Mouse (Mus musculus) hindbrain, embryonic 14.5 days (tissue): ENCODE measurements around the gene Gm43191. TPM values are rescaled to one million over a fixed set of nuclear protein-coding genes. Genes with fewer than 3 reads are reported as not detected.

Source experiments
- ATAC-seq: fragments of 200-750 bp; cut with Nextera tagmentation; 2 replicates; pipeline ENCODE4 v1.8.0; 2017; ENCODE audit warnings: moderate number of reproducible peaks, mild to moderate bottlenecking, moderate TSS enrichment, moderate library complexity; ENCODE audit not compliant: low FRiP score
- DNase-seq: peaks from one replicate; pipeline ENCODE4 v3.0.0-alpha.2; 2015; ENCODE audit warnings: low spot score
- H3K27ac ChIP-seq: fragments of 300-500 bp; sonication (generic); 2 replicates; pipeline ENCODE4 v1.5.1; 2014; ENCODE audit warnings: mild to moderate bottlenecking, moderate library complexity
- H3K27me3 ChIP-seq: fragments of 300-500 bp; sonication (generic); 2 replicates; pipeline ENCODE4 v1.6.1; 2014; ENCODE audit warnings: mild to moderate bottlenecking, low read length, mixed read lengths; ENCODE audit not compliant: control insufficient read depth, insufficient read depth
- H3K36me3 ChIP-seq: fragments of 300-500 bp; sonication (generic); replicated peaks from 2 replicates; pipeline ENCODE4 v1.6.1; 2014; ENCODE audit not compliant: control insufficient read depth, insufficient read depth
- H3K4me1 ChIP-seq: fragments of 300-500 bp; sonication (generic); replicated peaks from 2 replicates; pipeline ENCODE4 v1.6.1; 2014; ENCODE audit warnings: antibody characterized with exemption, low read length, mixed read lengths; ENCODE audit not compliant: control insufficient read depth, insufficient read depth
- H3K4me2 ChIP-seq: fragments of 300-500 bp; sonication (generic); replicated peaks from 2 replicates; pipeline ENCODE4 v1.6.1; 2014; ENCODE audit warnings: mild to moderate bottlenecking, moderate library complexity
- H3K4me3 ChIP-seq: fragments of 300-500 bp; sonication (generic); replicated peaks from 2 replicates; pipeline ENCODE4 v1.5.1; 2014; ENCODE audit warnings: mild to moderate bottlenecking, low read length
- H3K9ac ChIP-seq: fragments of 300-500 bp; sonication (generic); 2 replicates; pipeline ENCODE4 v1.6.1; 2014
- H3K9me3 ChIP-seq: fragments of 300-500 bp; sonication (generic); 2 replicates; pipeline ENCODE4 v1.6.1; 2016; ENCODE audit warnings: low read length; ENCODE audit not compliant: control insufficient read depth
- WGBS: fragments of 180-500 bp; shearing (Covaris S2); extraction: QIAGEN DNeasy Blood & Tissue Kit; methylation state at CpG from one replicate; pipeline ENCODE4 v1.1.7; 2014; 5-methylcytosine and 5-hydroxymethylcytosine counted together
- polyA plus RNA-seq: library from polyadenylated mRNA; unstranded; fragments of >200 nt; fragmentation: Nextera tagmentation; extraction: Ambion mirVana; gene quantifications from 2 replicates; pipeline ENCODE4 v1.2.1, GENCODE M21; 2014

Gene Gm43191
- not detected in 2 replicates for polyA plus RNA-seq

DNA sequence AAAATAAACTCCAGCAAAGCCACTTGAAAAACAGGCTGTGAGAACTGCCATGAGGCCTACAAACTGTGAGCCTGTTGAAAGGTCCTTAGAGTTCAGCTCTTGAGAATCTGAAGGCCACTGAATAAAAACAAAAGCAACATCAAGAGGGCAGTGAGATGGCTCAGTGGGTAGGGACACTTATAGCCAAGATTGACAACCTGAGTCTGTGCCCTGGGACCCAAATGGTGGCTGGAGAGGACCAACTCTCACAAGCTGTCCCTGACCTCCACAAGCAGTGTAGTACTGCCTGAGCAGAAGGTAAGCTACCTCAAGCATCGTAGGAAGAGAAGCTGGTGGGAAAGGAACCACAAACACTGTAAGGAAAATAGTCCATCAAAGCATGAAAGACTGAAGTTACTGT is at the start of gene Gm43191:
TSS of gene Gm43191 (minus strand) at position 101 of the 400 bp plus-strand sequence.
- 96% methylated on average over 1 of the region's 1 CpGs for WGBS
- no peak within 1 kb of the TSS for H3K9ac ChIP-seq
- H3K9me3 ChIP-seq = no peaks in the 10 kb centered on the region
- no peak within 1 kb of the TSS for H3K4me2 ChIP-seq
- no peak within 1 kb of the TSS for H3K27ac ChIP-seq
- ATAC-seq (no peak), DNase-seq (no peak)
- H3K4me1 ChIP-seq = no peaks in the 10 kb centered on the region
- H3K36me3 ChIP-seq = peaks cover 5% of the 10 kb centered on the region; the same call in 1 of the 2 replicates
- no peaks in the 10 kb centered on the region for H3K27me3 ChIP-seq
- no peak within 1 kb of the TSS for H3K4me3 ChIP-seq

DNA sequence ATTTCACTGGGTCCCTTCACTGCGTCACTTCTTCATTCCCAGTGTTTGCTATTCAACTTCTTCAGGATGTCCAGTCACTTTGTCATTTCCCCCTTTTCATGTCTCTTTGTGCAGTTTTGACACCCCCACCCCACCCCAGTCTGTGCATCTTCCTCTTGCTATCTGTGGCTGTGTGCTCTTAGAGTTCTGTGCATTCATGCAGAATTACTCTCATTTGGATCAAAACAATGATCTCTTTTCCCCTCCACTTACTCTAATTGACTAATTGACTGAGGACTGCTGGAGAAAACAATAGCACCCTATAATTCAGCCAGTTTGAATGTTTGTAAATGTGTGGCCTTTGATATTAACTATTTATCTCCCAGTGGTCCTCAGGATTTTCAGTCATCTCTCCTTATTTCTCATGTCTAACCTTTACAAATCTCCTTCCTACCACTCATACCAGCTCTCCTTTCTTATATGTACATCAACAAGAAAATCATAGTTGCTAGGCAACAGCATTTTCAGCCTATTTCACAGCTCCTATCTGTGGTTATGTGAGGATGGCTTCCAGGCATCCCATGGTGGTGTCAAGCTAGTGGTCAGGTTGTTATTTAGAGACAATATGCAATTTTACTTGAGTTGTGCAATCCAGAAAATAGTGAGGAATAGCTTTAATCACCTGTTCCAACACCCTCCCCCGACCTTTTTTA is 48.6 kb upstream of the Gm43191 start:
- Histone ChIP-seq H3K9ac (no peak overlapping the region), H3K4me1 (peaks cover 5% of the 10 kb centered on the region; the same call in 1 of the 2 replicates), H3K36me3 (no peaks in the 10 kb centered on the region), H3K27ac (peak overlapping the region; percentile 9; the same call in 1 of the 2 replicates), H3K9me3 (no peaks in the 10 kb centered on the region), H3K4me2 (no peak overlapping the region), H3K4me3 (no peak overlapping the region), H3K27me3 (no peaks in the 10 kb centered on the region)
- no peak for DNase-seq
- WGBS = 63% methylated on average over 2 of the region's 2 CpGs
- no peak for ATAC-seq

DNA sequence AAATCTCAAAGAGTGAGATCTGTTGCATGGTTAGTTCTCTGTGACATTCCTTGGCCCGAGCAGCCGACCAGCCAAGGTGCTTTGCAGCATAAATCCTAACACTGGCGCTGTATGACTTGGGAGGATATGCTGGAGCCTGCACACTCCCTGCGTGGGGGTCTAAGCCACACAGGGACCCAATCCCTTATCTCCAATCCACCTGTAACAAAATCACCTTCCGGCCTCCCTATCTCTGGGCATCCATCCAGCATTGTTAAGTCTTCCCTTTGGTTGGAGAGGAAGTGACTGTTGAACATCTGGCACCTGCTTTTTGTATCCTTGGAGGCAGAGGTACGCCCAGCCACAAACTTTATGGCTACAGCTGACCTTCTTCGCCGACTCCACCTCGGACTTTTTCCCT is 45.7 kb upstream of the Gm43191 start:
- no peak overlapping the region for H3K9ac ChIP-seq
- H3K4me1 ChIP-seq = peaks cover 5% of the 10 kb centered on the region; the same call in 1 of the 2 replicates
- no peak overlapping the region for H3K4me2 ChIP-seq
- H3K36me3 ChIP-seq = no peaks in the 10 kb centered on the region
- H3K27me3 ChIP-seq = no peaks in the 10 kb centered on the region
- DNase-seq (no peak), ATAC-seq (no peak)
- no peak overlapping the region for H3K27ac ChIP-seq
- H3K4me3 ChIP-seq = no peak overlapping the region
- 79% methylated on average over 9 of the region's 9 CpGs for WGBS
- no peaks in the 10 kb centered on the region for H3K9me3 ChIP-seq

DNA sequence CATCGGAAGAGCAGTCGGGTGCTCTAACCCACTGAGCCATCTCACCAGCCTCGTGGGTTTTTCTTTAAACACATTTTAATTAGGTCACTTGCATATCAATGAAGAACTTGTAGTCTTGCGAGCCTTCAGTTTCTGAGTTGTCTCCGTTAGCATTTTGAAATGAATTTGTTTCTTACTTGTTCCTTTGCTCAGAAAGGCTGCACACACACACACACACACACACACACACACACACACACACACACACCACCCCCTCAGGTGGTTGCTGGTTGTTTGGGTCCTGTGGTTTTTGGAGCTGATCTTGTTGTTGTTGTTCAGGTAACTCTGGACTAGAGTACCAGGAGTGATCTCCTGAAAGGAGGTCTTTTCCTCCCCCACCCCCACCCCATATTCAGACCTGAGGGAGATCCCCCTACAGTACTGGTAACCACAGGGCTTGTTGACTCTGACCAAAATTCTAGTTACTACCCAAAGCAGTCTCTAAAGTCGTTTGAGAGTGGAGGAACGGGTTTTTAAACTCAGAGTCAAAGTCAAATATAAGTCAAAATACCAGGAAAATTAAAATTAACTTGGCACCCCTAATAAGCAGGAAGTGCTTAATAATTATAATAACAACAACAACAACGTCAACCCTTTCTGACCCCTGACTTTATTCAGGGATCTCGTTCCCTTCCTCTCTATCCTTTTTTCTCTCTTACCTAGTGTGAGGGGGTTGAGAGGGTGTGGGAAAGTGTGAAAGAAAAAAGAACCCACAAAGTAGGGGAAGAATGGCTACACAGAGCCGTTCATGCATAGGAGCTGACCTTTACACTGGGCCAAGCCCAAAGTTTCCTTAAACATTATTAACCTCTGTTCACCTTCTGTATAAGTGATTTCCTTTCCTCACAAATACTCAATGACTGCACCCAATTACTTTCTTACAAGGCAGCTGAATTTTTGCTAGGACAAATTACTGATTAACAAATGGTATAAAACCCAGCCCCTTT is 42.7 kb upstream of the Gm43191 start:
- Histone ChIP-seq H3K36me3 (no peaks in the 10 kb centered on the region), H3K27ac (no peak overlapping the region), H3K27me3 (no peaks in the 10 kb centered on the region), H3K9me3 (no peaks in the 10 kb centered on the region), H3K4me3 (no peak overlapping the region), H3K9ac (no peak overlapping the region), H3K4me2 (no peak overlapping the region), H3K4me1 (no peaks in the 10 kb centered on the region)
- ATAC-seq (no peak), DNase-seq (no peak)
- 52% methylated on average over 10 of the region's 10 CpGs for WGBS

DNA sequence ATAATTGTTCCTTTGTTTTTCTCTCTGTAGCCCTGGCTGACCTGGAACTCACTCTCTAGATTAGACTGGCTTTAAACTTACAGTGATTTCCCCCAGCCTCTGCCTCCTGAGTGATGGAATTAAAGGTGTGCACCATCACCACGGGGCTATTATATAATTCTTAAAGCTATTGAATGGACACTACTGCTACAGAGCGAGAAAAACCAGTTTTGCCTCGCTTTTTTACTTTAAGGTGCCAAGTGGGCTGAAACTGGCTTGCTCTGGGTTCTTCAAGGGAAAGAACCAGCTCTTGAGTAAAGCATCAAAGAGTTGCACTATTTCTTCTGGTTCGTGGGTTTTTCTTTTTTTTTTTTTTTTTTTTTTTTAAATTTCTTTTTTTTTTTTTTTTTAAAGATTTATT is 41.9 kb upstream of the Gm43191 start:
- H3K27me3 ChIP-seq = no peaks in the 10 kb centered on the region
- no peak overlapping the region for H3K9ac ChIP-seq
- H3K36me3 ChIP-seq = no peaks in the 10 kb centered on the region
- H3K4me1 ChIP-seq = no peaks in the 10 kb centered on the region
- no peaks in the 10 kb centered on the region for H3K9me3 ChIP-seq
- DNase-seq (no peak), ATAC-seq (no peak)
- WGBS = 86% methylated on average over 4 of the region's 4 CpGs
- no peak overlapping the region for H3K4me3 ChIP-seq
- H3K27ac ChIP-seq = no peak overlapping the region
- no peak overlapping the region for H3K4me2 ChIP-seq

DNA sequence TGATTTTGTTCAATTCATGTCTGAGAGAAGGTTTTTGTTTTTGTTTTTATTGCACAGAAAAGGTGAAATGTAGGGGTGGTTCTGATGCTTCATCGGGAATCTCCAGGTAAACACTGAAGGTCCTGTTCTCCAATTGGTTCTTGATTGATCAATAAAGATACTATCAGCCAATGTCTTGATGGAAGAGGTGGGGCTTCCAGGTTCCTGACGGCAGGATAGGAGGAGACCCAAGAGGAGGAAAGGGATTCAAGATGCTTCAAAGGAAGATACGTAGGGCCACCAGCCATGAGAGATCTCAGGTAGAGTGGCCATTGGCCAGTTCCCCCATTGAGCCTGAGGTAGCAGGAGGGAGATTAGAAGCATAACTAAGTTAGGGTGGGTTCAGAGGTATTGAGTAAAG is 37.9 kb upstream of the Gm43191 start:
- Histone ChIP-seq H3K9me3 (no peaks in the 10 kb centered on the region), H3K4me2 (no peak overlapping the region), H3K27me3 (no peaks in the 10 kb centered on the region), H3K4me3 (no peak overlapping the region), H3K4me1 (no peaks in the 10 kb centered on the region), H3K36me3 (no peaks in the 10 kb centered on the region), H3K9ac (no peak overlapping the region), H3K27ac (no peak overlapping the region)
- 74% methylated on average over 3 of the region's 3 CpGs for WGBS
- no peak for ATAC-seq
- DNase-seq = no peak

DNA sequence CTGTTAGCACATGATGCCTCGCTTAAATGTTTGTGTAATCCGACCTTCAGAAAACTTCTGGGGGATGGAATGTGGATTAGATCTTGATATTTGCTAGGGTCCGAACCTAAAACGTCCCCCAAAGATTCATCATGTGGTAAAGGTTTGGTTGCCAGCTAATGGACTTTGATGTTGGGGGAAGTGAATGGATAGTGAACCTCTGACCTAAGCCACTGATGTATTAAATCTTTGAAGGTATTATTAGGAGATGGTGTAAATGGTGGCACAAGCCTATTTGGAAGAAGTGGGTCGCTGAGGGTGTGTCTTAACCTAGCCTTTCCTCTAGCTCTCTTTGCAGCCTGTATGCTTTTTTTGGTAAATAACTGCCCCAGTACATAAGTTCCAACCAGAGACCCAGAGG is 32.0 kb upstream of the Gm43191 start:
- Histone ChIP-seq H3K9ac (peak overlapping the region; percentile 93; the same call in 1 of the 2 replicates), H3K27ac (no peak overlapping the region), H3K36me3 (no peaks in the 10 kb centered on the region), H3K9me3 (no peaks in the 10 kb centered on the region), H3K4me2 (peak overlapping the region; percentile 74), H3K4me1 (peaks cover 12% of the 10 kb centered on the region), H3K27me3 (peaks cover 4% of the 10 kb centered on the region; the same call in 1 of the 2 replicates), H3K4me3 (peak overlapping the region; percentile 95)
- DNase-seq = no peak
- ATAC-seq = no peak
- WGBS = 34% methylated on average over 5 of the region's 5 CpGs

DNA sequence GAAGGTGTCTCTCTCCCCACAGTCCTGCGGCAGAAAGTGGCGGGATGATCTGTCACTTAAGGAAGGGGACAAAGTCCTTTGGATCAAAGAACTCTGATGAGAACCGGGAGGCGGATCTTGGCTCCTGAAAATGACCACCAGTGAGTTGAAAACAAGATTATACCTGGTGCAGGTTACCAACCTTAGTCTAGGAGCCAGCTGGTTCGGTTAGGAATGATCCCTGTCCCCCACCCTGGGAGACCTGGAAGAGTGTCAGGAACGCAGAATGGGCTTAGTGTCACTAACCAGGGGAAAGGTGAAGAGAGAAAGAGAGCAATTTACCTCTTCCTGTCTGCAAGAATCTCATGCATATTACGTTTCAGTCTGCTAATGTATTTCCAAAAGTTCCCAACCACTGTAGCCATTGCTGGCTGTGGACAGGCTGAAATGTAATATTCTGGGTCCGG is 31.4 kb upstream of the Gm43191 start, which contains the start of gene Slc35a3:
TSS of gene Slc35a3 (minus strand) at position 396 of the 446 bp plus-strand sequence.
- DNase-seq (peak; percentile 49), ATAC-seq (0 out of 2 replicates have a peak, but pooled peaks have one; percentile 10)
- H3K27ac ChIP-seq = peak within 1 kb of the TSS; percentile 52; the same call in 1 of the 2 replicates
- H3K4me2 ChIP-seq = peak within 1 kb of the TSS; percentile 74
- no peaks in the 10 kb centered on the region for H3K36me3 ChIP-seq
- 4% methylated on average over 8 of the region's 8 CpGs for WGBS
- H3K4me1 ChIP-seq = peaks cover 12% of the 10 kb centered on the region
- peaks cover 4% of the 10 kb centered on the region; the same call in 1 of the 2 replicates for H3K27me3 ChIP-seq
- peak within 1 kb of the TSS; percentile 93 for H3K9ac ChIP-seq
- peak within 1 kb of the TSS; percentile 95 for H3K4me3 ChIP-seq
- H3K9me3 ChIP-seq = no peaks in the 10 kb centered on the region
